In the genomic region with DNA sequence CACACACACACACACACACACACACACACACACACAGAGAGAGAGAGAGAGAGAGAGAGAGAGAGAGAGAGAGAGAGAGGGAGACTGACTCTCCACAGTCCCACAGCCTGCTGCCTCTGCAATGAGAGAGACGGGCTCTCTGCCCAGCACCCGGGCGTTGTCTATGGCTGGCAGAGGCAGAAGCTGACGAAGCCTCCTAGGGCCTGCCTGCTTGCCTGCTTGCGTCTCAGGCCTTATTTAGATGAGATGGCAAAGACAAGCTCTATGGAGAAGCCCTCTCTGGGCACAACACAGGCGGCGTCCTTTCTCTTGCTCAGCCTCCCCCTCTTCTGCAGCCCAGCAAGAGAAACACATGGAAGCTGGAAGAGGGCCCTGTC, we compare ENCODE assay signal across 8 mouse cellular contexts. TPM values are rescaled to one million over a fixed set of nuclear protein-coding genes. Genes with fewer than 3 reads are reported as not detected.
DNase-seq lines count a peak whose midpoint lies in the region; ATAC-seq and TF ChIP-seq lines count a peak whose summit lies in the region.

No protein-coding gene starts in this region.

- no peaks in the 10 kb centered on the region for H3K9me3 ChIP-seq in heart, embryonic 14.5 days (ENCODE audit: control insufficient read depth, low read length)
- no peaks in the 10 kb centered on the region for H3K9me3 ChIP-seq in E14TG2a.4 (ENCODE audit: low read length)
- H3K9me3 ChIP-seq in stomach, postnatal 0 days (ENCODE audit: control insufficient read depth, low read length), result no peaks in the 10 kb centered on the region

- no peak overlapping the region; the same call in 1 of the 2 replicates for H3K9ac ChIP-seq in heart, embryonic 14.5 days (ENCODE audit: low read length)
- no peak overlapping the region for H3K9ac ChIP-seq in stomach, postnatal 0 days (ENCODE audit: low read length)

- H3K27me3 ChIP-seq in heart, embryonic 14.5 days (ENCODE audit: control insufficient read depth, insufficient read depth, low read length), result peaks cover 47% of the 10 kb centered on the region
- peaks cover 28% of the 10 kb centered on the region for H3K27me3 ChIP-seq in E14TG2a.4 (ENCODE audit: insufficient read depth, low read length)
- 0 out of 2 replicates have a peak, but pooled peaks cover 4% of the 10 kb centered on the region for H3K27me3 ChIP-seq in stomach, postnatal 0 days (ENCODE audit: control insufficient read depth, insufficient read depth, low read length)

- H3K27ac ChIP-seq in heart, embryonic 14.5 days (replicated peaks in 1 of 2; ENCODE audit: control insufficient read depth in 1 of 2, insufficient read depth in 1 of 2, low read depth in 2 of 2, low read length in 2 of 2), result no peak overlapping the region
- H3K27ac ChIP-seq in stomach, postnatal 0 days (replicated peaks), result peak overlapping the region; percentile 67

- TF ChIP-seq EP300 in stomach, postnatal 0 days (optimal IDR thresholded peaks at IDR 0.05), result no peak

- H3K4me1 ChIP-seq in heart, embryonic 14.5 days (ENCODE audit: control insufficient read depth in 2 of 2, insufficient read depth in 2 of 2, low read length in 2 of 2), result peaks cover 18 to 48% of the 10 kb centered on the region in 2 experiments
- H3K4me1 ChIP-seq in E14TG2a.4 (replicated peaks; ENCODE audit: low read depth, low read length), result peaks cover 63% of the 10 kb centered on the region
- peaks cover 5% of the 10 kb centered on the region for H3K4me1 ChIP-seq in stomach, postnatal 0 days (replicated peaks; ENCODE audit: control insufficient read depth, insufficient read depth)

- H3K4me3 ChIP-seq in heart, embryonic 14.5 days (ENCODE audit: control insufficient read depth in 1 of 2, insufficient read depth in 1 of 2, low read depth in 1 of 2, low read length in 2 of 2), result peak overlapping the region in 1 of 2 experiments; percentile 62; a peak in 1 of 4 replicates
- 0 out of 2 replicates have a peak overlapping the region, but pooled peaks have one; percentile 23 for H3K4me3 ChIP-seq in E14TG2a.4 (replicated peaks; ENCODE audit: low read length)
- H3K4me3 ChIP-seq in stomach, postnatal 0 days (ENCODE audit: low read depth, low read length), result peak overlapping the region; percentile 2; the same call in 1 of the 2 replicates

- H3K36me3 ChIP-seq in heart, embryonic 14.5 days (ENCODE audit: control insufficient read depth, insufficient read depth, low read length), result no peaks in the 10 kb centered on the region
- H3K36me3 ChIP-seq in E14TG2a.4 (ENCODE audit: insufficient read depth, low read length), result no peaks in the 10 kb centered on the region
- H3K36me3 ChIP-seq in stomach, postnatal 0 days (ENCODE audit: control insufficient read depth, insufficient read depth, low read length), result no peaks in the 10 kb centered on the region

- no peak for TF ChIP-seq CTCF in E14TG2a.4 (conservative IDR thresholded peaks at IDR 0.05; ENCODE audit: low read length)
- TF ChIP-seq CTCF in stomach, postnatal 0 days (IDR thresholded peaks at IDR 0.05; ENCODE audit: low read depth), result no peak

- no peak for ATAC-seq in heart, embryonic 14.5 days (ENCODE audit: insufficient number of reproducible peaks, insufficient read depth, low FRiP score, low read depth)
- no peak for ATAC-seq in stomach, postnatal 0 days (ENCODE audit: low FRiP score, low TSS enrichment)

- peak overlapping the region; percentile 97 for H3K4me2 ChIP-seq in heart, embryonic 14.5 days (ENCODE audit: low read length)
- peak overlapping the region; percentile 97; the same call in 1 of the 2 replicates for H3K4me2 ChIP-seq in stomach, postnatal 0 days (replicated peaks; ENCODE audit: low read depth)

- DNase-seq in heart, postnatal 25 days (ENCODE audit: low spot score), result no peak
- peak; percentile 59 to 79 for DNase-seq in frontal cortex, postnatal 36 days (ENCODE audit: low spot score in 2 of 2)
- peak; percentile 61 to 68 for DNase-seq in layer of hippocampus, postnatal 36 days
- peak; percentile 47 for DNase-seq in stomach, postnatal 0 days (ENCODE audit: low spot score)
- DNase-seq in ovary, postnatal 36 days (ENCODE audit: low spot score), result no peak
- no peak for DNase-seq in spleen, postnatal 4 days (ENCODE audit: low spot score in 2 of 2)

- intact Hi-C loops in heart, postnatal 25 days (cut with DNase I), result loop anchor here (5.0 kb wide), 1 partner anchor 62 kb away; no protein-coding TSS in a partner anchor

- WGBS in heart, embryonic 14.5 days, result 35% methylated on average over 7 of the region's 7 CpGs
- WGBS in stomach, postnatal 0 days, result 25% methylated on average over 7 of the region's 7 CpGs

RNA-seq across cellular contexts. Expression of gene Pdgfb, which starts 4.6 kb away (rescaled TPM):
- 4.9 and 5.2 TPM in 2 replicates for polyA plus RNA-seq in heart, embryonic 14.5 days (2014; fragmentation: Nextera tagmentation; extraction: Ambion mirVana)
- 10 to 100 TPM; 24.5 to 33.8 TPM for total RNA-seq in heart, postnatal 25 days (2021)
- 10 to 100 TPM; 27.3 to 27.6 TPM for total RNA-seq in layer of hippocampus, postnatal 36 days (2021)
- 3.1 and 3.6 TPM in 2 replicates for polyA plus RNA-seq in stomach, postnatal 0 days (2015; fragmentation: Nextera tagmentation; extraction: Ambion mirVana)

RNA-seq across cellular contexts. Expression of gene Cbx7, which starts 39.3 kb away (rescaled TPM):
- 0.78 and 1.5 TPM in 2 replicates for polyA plus RNA-seq in heart, embryonic 14.5 days (2014; fragmentation: Nextera tagmentation; extraction: Ambion mirVana)
- 1 to 10 TPM; 9.4 to 9.8 TPM for total RNA-seq in heart, postnatal 25 days (2021)
- total RNA-seq in layer of hippocampus, postnatal 36 days (2021), result 10 to 100 TPM; 40.4 to 44.8 TPM
- 4.8 and 5.5 TPM in 2 replicates for polyA plus RNA-seq in stomach, postnatal 0 days (2015; fragmentation: Nextera tagmentation; extraction: Ambion mirVana)

Comparison
In these comparisons a context has a peak if more than half of its experiments do, and no peak if none do; other contexts are left out.
1. DNase-seq: peak in frontal cortex, postnatal 36 days (2 of 2), layer of hippocampus, postnatal 36 days (2 of 2) and stomach, postnatal 0 days (single experiment); none in heart, postnatal 25 days (single experiment), ovary, postnatal 36 days (single experiment) and spleen, postnatal 4 days (0 of 2).